Mouse (Mus musculus): ENCODE data around the gene Vmn1r176. TPM values are rescaled to one million over a fixed set of nuclear protein-coding genes. Genes with fewer than 3 reads are reported as not detected.

Gene Vmn1r176
- not detected in 2 replicates for polyA plus RNA-seq (2015; fragmentation: Nextera tagmentation; extraction: Ambion mirVana)

GRCm38 (mm10) chr7:23837272-23837671 is at the start of gene Vmn1r176:
TSS of gene Vmn1r176 (minus strand) at chr7:23837372.

DNA sequence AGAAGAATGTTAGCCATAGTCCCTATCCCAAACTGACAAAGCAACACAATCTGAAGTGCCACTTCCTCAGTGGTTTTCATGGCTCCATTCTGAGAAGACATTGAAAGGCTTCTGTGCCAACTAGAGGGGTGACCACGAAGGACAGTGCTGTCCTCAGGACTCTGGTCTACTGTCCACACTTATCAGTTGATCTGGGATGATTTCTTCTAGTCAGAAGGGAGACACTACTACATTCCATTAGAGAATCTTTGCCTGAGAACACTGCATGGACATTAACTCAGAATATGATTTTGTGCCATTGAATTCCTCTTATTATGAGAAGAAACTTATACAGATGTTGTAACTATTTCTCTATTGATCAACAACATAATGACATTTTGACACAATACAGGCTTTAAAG is 29.2 kb upstream of the Vmn1r176 start, which contains the start of gene Vmn1r177:
Vmn1r177 (minus strand) TSS at position 101 of the 400 bp plus-strand sequence.

DNA sequence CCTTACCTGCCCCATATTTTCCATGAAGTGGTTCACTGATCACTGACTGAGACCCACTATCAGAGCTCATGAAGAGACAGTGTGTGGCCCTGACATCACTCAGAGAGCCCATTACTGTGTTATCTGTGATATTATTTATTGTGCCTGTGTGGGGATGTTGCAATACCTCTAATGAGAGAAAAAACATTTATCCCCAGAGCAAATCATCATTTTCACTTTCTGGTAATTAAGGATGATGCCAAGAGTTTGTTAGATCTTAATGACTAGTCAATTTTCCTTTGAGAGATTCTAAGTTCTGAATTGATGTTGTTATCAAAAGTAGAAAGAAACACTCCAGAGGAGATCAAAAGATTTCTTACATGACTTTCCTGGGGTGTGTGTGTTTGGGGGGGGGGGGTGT is 26.6 kb downstream of the Vmn1r176 start, which contains the start of gene Vmn1r175:
Vmn1r175 (minus strand) TSS at position 101 of the 400 bp plus-strand sequence.

Other genes with a start within 250 kb of the Vmn1r176 start
- not detected in 2 replicates for gene Vmn1r170, start 231.2 kb downstream of the Vmn1r176 start, polyA plus RNA-seq (2015; fragmentation: Nextera tagmentation; extraction: Ambion mirVana)
- gene Vmn1r171, start 206.7 kb downstream of the Vmn1r176 start, polyA plus RNA-seq (2015; fragmentation: Nextera tagmentation; extraction: Ambion mirVana): not detected in 2 replicates
- gene Vmn1r172, start 179.1 kb downstream of the Vmn1r176 start, polyA plus RNA-seq (2015; fragmentation: Nextera tagmentation; extraction: Ambion mirVana): not detected in 2 replicates
- not detected in 2 replicates for gene Vmn1r173, start 136.7 kb downstream of the Vmn1r176 start, polyA plus RNA-seq (2015; fragmentation: Nextera tagmentation; extraction: Ambion mirVana)
- gene Vmn1r174, start 85.1 kb downstream of the Vmn1r176 start, polyA plus RNA-seq (2015; fragmentation: Nextera tagmentation; extraction: Ambion mirVana): not detected in 2 replicates
- not detected in 2 replicates for gene Vmn1r175, start 26.7 kb downstream of the Vmn1r176 start, polyA plus RNA-seq (2015; fragmentation: Nextera tagmentation; extraction: Ambion mirVana)
- not detected in 2 replicates for gene Vmn1r177, start 29.1 kb upstream of the Vmn1r176 start, polyA plus RNA-seq (2015; fragmentation: Nextera tagmentation; extraction: Ambion mirVana)
- gene Vmn1r178, start 54.6 kb upstream of the Vmn1r176 start, polyA plus RNA-seq (2015; fragmentation: Nextera tagmentation; extraction: Ambion mirVana): not detected in 2 replicates
- not detected in 2 replicates for gene Vmn1r179, start 89.6 kb upstream of the Vmn1r176 start, polyA plus RNA-seq (2015; fragmentation: Nextera tagmentation; extraction: Ambion mirVana)
- gene Vmn1r180, start 113.3 kb upstream of the Vmn1r176 start, polyA plus RNA-seq (2015; fragmentation: Nextera tagmentation; extraction: Ambion mirVana): not detected in 2 replicates
- gene Vmn1r181, start 137.2 kb upstream of the Vmn1r176 start, polyA plus RNA-seq (2015; fragmentation: Nextera tagmentation; extraction: Ambion mirVana): not detected in 2 replicates
- gene V1rd19, start 164.3 kb upstream of the Vmn1r176 start, polyA plus RNA-seq (2015; fragmentation: Nextera tagmentation; extraction: Ambion mirVana): not detected in 2 replicates
- not detected in 2 replicates for gene Vmn1r183, start 215.9 kb upstream of the Vmn1r176 start, polyA plus RNA-seq (2015; fragmentation: Nextera tagmentation; extraction: Ambion mirVana)
- gene Zfp180, start 244.6 kb upstream of the Vmn1r176 start, polyA plus RNA-seq (2015; fragmentation: Nextera tagmentation; extraction: Ambion mirVana): 9.6 and 10.4 TPM in 2 replicates